Mouse (Mus musculus): ENCODE measurements around the gene Epha6.

Epha6 gene

GRCm38 (mm10) chr16:60264719-60265508 is 340.4 kb downstream of the Epha6 start:
- no peak for DNase-seq

DNA sequence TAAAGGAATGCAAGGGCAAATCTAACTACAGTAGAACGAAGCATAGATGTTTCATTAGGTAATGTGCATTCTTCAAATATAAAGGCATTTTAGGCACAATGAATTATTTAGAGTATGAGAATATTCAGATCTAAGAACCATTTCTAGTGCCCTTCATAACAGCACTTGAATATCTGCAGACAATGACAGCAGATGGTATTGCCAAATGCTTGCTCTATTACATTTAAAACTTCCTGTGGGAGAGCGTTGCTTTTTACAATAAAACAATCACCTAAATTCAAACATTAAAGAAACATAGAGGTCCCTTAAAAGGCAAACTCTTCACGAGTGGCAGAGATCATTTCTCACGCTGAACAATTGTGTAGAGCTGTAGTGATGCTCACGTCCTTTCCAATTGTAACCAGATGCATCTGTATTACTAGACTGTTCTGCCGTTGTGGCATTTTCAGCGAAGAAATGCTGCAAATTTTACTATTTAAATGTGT is 347.1 kb downstream of the Epha6 start:
- no peak for DNase-seq

GRCm38 (mm10) chr16:60257623-60258022 is 347.7 kb downstream of the Epha6 start:
- no peak for DNase-seq

DNA sequence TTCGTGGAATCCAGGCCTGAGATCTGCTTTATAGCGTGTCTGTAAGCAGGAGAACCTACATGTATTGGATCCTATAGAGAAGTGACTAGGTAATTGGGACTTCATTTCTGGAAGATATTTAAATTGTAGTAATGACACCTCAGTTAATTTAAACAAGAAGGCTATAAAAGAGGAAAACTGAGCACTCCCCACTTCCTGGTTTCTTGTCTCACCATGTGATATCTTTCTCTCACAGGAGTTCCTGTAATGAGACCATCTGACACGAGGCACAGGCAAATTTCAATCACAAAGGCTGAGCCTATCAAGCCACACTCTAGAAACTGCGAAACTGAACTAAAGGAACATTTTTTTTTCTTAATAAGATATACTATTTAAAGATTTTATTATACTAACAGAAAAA is 348.3 kb downstream of the Epha6 start:
- DNase-seq = no peak

GRCm38 (mm10) chr16:60239356-60240190 is 365.8 kb downstream of the Epha6 start:
- no peak for DNase-seq

DNA sequence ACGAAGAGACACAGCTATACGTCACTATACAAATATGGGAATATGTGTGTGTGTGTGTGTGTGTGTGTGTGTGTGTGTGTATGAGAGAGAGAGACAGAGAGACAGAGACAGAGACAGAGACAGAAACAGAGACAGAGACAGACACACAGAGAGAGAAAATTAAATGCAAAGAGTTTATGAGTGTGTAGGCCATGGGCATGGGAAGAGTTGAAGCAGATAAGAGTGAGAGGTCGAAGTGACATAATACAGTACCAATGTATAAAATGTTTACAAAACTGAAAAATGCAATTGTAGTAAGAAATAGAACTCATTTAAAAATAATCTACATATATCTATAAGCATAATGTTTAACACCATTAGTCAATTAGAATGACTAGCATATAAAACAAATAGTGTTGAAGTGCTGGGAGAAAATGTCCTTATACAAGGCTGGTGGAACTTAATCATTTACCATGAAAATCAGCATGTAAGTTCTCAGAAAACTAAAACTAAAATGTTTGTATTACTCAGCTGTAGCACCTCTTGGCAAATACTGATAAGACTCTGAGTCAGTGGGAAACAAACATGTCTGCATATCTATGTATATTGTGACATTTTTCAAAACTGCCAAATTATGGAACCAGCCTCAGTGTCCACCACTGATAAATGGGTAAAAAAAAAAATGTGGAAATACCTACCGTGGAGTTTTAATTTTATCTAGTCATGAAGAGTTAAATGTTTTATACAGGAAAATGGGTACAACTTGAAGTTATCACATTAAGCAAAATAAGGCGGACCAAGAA is 371.2 kb downstream of the Epha6 start:
- DNase-seq = no peak

DNA sequence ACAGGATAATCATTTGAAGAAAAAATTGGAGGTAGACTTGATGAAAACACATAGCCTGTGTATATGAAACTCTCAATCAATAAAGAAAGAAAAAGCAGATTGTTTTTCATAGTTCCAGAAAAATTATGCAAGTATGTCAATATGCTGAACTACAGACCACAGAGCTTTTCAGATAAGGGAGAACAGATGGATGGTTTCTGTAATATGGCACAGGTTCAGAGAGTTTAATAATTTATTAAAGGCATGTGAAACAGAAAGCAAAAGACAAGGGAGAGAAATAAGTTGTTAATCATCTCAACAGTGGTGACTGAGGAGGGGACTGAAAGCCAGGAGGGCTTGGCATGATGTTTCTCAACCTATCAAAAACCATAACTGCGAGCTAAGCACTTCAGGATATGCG is 372.3 kb downstream of the Epha6 start:
- no peak for DNase-seq

DNA sequence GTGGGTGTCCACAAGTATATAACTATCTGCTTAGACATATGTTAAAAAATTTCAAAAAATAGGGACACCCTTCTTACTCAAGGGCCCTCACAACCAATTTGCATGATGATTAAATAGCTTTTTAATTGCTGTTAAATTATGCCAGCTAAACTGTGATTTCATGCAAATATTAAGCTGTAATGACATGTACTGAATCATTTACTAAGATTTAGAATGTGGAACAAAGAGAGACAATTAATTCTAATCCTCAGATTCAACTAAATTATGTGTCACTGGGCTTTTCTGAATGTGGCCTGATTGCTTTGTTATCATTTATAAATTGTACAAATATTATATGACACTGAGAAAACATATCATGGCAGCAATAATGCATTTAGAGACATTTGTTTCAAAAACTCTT is 396.2 kb downstream of the Epha6 start:
- DNase-seq = no peak

DNA sequence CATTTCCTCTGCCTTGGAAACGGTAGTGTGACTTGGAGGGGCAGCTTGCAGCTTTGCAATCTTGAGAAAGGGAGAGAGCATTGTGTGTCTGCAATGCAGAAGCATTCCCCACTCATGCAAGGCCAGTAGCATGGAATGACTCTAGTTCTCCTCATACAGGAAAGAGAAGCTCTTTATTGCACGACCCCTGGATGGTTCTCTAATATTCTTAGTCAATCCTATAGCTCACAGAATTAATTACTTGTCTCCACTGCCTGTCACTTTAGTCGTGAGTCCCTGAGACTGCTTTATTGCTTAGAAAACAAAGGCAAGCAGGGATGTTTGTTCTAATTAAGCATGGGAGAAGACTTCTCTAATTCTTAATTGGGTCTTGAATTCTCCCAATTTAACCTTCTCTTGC is 429.8 kb downstream of the Epha6 start:
- no peak for DNase-seq

DNA sequence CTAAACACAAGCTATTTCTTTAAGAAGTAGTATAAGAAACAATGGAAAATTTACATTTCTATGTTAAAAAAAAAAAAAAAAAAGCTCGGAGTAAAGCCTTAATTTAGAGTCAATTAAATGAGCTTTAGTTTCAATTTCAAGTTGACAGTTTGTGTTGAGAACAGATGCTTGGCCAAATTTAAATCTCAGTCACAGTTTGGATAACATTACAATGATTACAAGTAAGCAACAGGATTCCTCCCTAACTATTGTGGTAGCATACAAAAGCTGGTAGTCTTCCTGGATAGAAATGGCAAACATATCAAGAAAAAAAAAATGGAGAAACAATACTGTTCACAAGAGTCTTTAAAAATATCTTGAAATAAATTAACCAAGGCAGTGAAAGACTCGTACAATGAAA is 452.9 kb downstream of the Epha6 start:
- DNase-seq = no peak

DNA sequence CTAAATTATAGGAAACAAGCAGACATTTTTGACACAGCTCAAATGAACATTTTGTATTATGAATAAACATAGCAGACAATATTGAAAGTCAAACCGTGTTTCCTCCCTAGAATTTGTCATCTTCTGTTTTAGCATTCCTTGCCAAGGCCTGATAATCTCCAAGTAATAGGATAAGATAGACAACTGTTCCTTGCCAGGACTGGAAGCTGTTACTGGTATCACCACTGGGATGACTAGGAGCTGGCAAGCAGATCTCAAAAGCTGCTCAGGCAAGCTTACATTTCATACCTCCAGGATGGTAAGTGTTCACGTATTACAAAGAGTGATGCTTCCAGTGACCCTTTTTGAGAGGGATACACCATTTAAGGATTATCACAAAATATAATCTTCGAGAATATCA is 461.0 kb downstream of the Epha6 start:
- DNase-seq = no peak

DNA sequence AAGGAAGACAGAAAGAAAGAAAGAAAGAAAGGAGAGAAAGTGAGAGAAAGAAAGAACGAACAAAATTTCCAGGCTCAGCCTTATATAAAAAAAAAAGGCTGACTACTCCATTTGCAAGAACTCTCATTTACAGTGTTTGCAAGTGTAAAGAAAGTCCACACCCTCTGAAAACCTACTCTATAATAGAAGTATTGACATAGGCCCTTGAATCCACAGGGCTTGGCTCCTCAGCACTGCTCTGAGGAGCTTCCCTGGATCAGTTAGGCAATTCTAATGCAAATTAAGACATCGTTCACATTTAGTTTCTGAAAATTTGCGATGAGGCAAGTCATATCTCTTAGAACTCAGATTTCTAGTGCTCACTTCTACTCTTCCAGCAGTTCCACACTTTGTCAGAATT is 483.9 kb downstream of the Epha6 start:
- DNase-seq = no peak

- no peak for DNase-seq
Measured at GRCm38 (mm10) chr16:60102210-60102609, 503.1 kb downstream of the Epha6 start.

GRCm38 (mm10) chr16:60095333-60095732 is 510.0 kb downstream of the Epha6 start:
- DNase-seq = no peak

- DNase-seq = no peak
Measured at GRCm38 (mm10) chr16:60086976-60087375, 518.4 kb downstream of the Epha6 start.

GRCm38 (mm10) chr16:60070457-60071112 is 534.7 kb downstream of the Epha6 start:
- no peak for DNase-seq

DNA sequence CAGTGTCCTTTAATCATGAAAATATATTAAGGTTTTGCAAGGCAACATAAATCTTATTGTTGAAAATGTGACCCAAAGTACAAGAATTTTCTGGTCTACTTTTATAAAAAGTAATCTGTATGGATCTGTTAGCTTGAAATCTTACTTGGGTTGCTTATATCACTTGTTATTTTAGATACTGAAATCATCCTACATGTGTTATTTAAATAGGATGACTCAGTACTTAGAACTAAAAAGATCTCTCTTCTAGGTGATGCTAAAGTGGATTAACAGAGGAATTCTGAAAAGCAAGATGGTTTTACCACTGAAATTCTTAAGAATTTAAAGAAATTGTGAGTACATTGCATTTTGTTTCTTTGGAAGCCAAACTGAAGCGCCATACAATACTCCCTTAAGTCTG is 561.5 kb downstream of the Epha6 start:
- no peak for DNase-seq

DNA sequence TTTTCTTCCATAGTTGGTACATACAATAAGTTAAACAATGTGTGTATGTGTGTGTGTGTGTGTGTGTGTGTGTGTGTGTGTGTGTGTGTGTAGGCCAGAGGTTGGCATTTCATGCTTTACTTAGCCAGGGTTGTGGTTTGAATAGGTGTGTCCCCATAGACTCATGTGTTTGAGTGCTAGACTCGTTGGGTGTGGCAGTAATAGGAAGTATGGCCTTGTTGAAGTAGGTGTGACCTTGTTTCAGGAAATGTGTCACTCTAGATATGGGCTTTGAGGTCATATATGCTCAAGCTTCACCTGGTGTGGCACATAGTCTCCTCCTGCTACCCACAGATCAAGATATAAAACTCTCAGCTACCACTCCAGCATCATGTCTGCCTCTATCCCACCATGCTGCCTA is 577.0 kb downstream of the Epha6 start:
- no peak for DNase-seq

DNA sequence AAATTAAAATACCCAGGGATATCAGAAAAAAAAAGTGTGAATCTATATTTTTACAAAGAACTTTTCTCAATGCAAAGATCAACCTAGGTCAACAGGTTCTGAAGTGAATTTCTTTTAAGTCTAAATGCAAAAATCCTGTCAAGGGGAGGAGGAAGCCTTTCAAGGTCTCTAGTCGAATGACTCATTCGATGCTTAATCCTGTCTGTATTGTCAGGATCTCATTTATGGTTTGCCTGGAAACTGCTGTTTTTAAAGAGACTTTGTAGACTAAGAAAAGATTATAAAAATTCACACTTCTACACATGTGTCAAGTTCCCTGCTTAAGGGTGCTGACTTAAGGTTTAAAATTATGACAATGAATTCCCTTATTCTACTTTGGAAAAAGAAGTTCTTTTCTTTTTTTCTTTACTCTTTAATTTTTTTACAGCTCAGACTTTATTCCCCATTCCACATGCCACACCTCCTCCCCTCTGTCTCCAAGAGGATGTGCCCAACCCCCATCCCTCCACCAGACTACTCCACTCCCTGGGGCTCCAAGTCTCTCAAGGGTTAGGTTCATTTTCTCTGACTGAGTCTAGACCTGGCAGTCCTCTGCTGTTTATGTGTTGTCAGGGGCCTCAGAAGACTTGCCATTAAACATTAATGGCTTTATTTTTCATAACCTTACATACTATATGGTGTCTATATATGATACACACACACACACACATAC is 598.3 kb downstream of the Epha6 start:
- DNase-seq = no peak

DNA sequence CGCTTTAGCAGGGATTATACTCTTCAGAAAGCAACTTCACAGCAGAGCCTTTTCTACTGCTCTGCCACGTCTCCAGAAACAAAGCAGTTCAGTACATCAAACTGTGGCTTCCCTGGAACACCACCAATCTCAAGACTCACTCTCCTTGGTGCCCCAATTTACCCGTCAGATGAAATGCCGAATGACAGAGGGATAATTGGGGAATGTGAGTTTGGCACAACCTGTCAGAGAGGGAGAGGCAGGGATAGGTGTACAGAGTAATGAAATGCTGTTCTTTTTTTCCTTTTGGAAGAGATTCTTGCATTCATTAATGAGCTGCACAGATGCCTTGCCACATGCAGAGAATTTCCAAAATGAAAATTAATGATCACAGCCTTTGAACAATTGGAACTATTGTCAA is 635.5 kb downstream of the Epha6 start:
- no peak for DNase-seq

DNA sequence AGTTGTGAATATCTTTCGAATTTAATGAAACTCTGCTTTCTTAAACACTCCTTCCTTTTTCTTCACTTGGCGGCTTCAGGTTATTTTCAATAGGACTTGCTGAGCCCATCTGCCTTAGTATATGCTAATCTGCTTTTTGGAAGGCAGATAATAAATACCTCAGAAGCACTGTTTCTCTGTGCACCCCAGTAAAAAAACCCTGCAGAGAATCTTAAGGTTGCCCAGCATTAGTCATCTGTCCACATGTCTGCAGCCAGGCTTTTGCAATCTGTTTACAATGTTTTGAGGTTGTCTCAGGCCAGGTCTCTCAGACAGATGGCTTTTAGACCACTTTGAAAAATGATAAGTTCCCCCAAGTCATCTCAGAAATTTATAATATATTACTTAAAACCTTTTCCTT is 649.6 kb downstream of the Epha6 start:
- no peak for DNase-seq

GRCm38 (mm10) chr16:59923696-59924095 is 681.6 kb downstream of the Epha6 start:
- DNase-seq = peak; percentile 46

Measured in kidney, adult 18-20 months (tissue).